Mouse (Mus musculus) splenic B cell, adult 2 months (primary cell): ENCODE measurements around the gene Dhx32.
A peak's percentile ranks its signal among the peaks of the same experiment; 100 is the strongest.

Experiments
- DNase-seq: peaks from one replicate; pipeline ENCODE4 v3.0.0-alpha.2; 2011; ENCODE audit warnings: low read depth, low spot score
- H3K27me3 ChIP-seq: 2 replicates; pipeline ENCODE4 v1.6.1; 2012; ENCODE audit warnings: mild to moderate bottlenecking, low read length, moderate library complexity, mixed read lengths; ENCODE audit not compliant: control insufficient read depth, poor library complexity, insufficient read depth, severe bottlenecking
- H3K36me3 ChIP-seq: 2 replicates; pipeline ENCODE4 v1.6.1; 2012; ENCODE audit warnings: mild to moderate bottlenecking, low read length, moderate library complexity, mixed read lengths; ENCODE audit not compliant: control insufficient read depth, poor library complexity, insufficient read depth, severe bottlenecking

Gene Dhx32

GRCm38 (mm10) chr7:133782717-133783435 is at the start of gene Dhx32:
Dhx32 (minus strand) TSS chr7:133782726.
- no peaks in the 10 kb centered on the region for H3K27me3 ChIP-seq
- H3K36me3 ChIP-seq, result no peaks in the 10 kb centered on the region
- peak; percentile 62 for DNase-seq

DNA sequence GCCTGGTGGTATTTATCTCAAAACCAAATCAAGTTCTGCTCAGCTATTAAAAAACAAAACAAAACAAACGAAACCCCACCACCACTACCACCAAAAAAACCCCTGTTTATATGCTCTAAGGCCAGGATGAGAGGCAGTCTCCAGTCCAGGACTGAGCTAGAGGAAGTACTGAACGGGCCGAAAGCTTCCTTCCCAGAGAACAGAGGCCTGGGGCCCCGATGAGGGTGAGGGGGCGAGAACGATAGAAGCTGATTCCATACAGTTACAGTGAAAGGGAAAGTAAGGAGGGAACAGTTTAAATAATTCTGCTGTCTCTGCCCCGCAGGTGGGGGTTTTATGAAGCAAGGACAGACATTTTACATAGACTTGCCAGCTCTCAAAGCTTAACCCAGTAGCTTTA is 47.1 kb upstream of the Dhx32 start:
- H3K36me3 ChIP-seq, result no peaks in the 10 kb centered on the region
- no peaks in the 10 kb centered on the region for H3K27me3 ChIP-seq
- no peak for DNase-seq

GRCm38 (mm10) chr7:133828514-133828913 is 46.0 kb upstream of the Dhx32 start:
- DNase-seq, result no peak
- H3K36me3 ChIP-seq, result no peaks in the 10 kb centered on the region

GRCm38 (mm10) chr7:133824579-133824978 is 42.1 kb upstream of the Dhx32 start:
- no peaks in the 10 kb centered on the region for H3K27me3 ChIP-seq
- peak; percentile 37 for DNase-seq
- no peaks in the 10 kb centered on the region for H3K36me3 ChIP-seq

More at GRCm38 (mm10) chr7:133828514-133828913, 46.0 kb upstream of the Dhx32 start:
- no peaks in the 10 kb centered on the region for H3K27me3 ChIP-seq

GRCm38 (mm10) chr7:133823751-133824150 is 41.2 kb upstream of the Dhx32 start:
- H3K27me3 ChIP-seq, result no peaks in the 10 kb centered on the region
- peak; percentile 2 for DNase-seq
- no peaks in the 10 kb centered on the region for H3K36me3 ChIP-seq

DNA sequence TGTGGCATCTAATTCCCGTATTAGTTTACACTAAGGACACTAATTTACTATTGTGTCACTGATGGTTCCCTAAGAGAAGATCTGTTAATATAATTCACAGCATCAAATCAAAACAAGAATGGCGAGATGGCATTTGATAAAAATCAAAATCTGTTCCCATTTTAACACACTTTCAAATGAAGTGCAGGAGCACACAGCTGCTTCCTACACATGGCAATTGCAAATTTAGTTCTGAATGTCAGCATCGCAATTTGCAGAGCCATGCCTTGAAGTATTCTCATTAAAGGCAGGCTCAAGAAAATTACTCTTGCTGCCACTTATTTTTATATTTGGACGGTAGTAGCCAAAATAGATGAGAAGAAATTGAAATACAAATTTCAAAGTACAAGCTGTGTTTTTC is 30.8 kb upstream of the Dhx32 start:
- Histone ChIP-seq H3K27me3 (no peaks in the 10 kb centered on the region), H3K36me3 (no peaks in the 10 kb centered on the region)
- DNase-seq, result no peak

DNA sequence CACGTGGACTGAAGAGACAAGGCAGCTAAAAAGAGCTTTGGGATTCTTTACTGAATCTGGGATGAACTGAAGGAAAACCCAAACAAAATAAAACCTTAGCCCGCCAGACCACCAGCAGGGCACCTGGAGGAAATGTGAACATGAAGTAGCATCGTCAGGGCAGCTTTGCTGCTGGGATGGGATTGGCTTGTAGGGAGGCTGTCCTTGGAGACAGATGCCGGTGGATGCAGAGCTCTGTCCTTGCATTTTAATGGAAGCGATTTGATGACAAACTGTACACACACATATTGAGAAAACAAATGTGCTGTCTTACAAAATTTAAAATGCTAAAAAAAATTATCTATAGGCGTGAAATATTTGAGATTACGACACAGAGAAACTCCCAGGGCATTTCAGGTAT is 30.4 kb upstream of the Dhx32 start:
- no peaks in the 10 kb centered on the region for H3K27me3 ChIP-seq
- H3K36me3 ChIP-seq, result no peaks in the 10 kb centered on the region
- DNase-seq, result no peak

DNA sequence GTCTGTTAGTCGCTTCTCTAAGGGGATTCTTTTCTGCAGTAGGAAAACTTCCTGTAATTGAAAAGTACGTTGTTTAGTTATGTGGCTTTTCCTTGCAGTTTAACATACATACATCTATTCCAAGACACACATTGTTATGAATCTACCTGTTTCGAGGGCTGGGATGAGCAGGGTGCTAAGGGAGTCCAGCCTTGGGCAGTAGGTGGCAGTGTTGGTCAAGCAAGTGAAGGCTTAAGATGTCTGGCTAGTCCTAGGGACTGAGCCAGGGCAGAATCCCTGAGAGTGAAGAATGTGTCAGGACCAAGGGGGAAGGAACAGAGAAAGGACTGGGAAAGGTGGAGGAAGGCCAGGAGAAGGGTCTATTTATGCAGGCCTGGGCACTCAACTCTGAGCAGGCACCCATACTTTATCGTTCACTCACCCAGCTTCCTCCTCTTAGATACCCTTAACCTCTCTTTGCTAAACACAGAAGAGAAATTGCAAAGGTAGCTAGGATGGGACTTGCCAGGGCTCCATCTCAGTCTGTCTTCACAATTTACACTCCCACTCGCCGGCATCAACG is 23.2 kb upstream of the Dhx32 start:
- Histone ChIP-seq H3K27me3 (no peaks in the 10 kb centered on the region), H3K36me3 (no peaks in the 10 kb centered on the region)
- peak; percentile 19 for DNase-seq

DNA sequence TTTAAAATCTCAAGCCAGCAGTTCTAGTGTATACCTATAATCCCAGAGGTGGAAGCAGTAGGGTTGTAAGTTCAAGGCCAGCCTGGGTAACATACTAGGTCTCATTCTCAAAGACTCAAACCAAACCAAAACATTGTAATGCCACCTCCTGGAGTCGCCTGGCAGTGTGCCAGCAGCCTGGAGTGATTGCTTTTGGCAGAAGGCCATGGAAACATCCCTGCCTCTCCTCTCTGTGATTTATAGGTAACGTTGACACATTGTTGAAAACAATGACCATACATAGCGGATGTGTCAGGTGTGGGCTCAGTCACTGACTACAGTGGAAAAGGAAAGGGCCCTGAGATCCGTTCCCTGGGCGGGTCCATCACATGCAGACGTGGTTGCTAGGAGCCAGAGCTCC is 19.3 kb upstream of the Dhx32 start:
- Histone ChIP-seq H3K27me3 (no peaks in the 10 kb centered on the region), H3K36me3 (no peaks in the 10 kb centered on the region)
- DNase-seq, result no peak

GRCm38 (mm10) chr7:133799928-133800327 is 17.4 kb upstream of the Dhx32 start:
- no peak for DNase-seq
- Histone ChIP-seq H3K36me3 (no peaks in the 10 kb centered on the region), H3K27me3 (no peaks in the 10 kb centered on the region)

- H3K27me3 ChIP-seq, result no peaks in the 10 kb centered on the region
- no peak for DNase-seq
Observed at GRCm38 (mm10) chr7:133794720-133795119, 12.2 kb upstream of the Dhx32 start.

GRCm38 (mm10) chr7:133793248-133794131 is 11.0 kb upstream of the Dhx32 start:
- no peaks in the 10 kb centered on the region for H3K36me3 ChIP-seq
- DNase-seq, result no peak
- no peaks in the 10 kb centered on the region for H3K27me3 ChIP-seq

More at GRCm38 (mm10) chr7:133794720-133795119, 12.2 kb upstream of the Dhx32 start:
- no peaks in the 10 kb centered on the region for H3K36me3 ChIP-seq

DNA sequence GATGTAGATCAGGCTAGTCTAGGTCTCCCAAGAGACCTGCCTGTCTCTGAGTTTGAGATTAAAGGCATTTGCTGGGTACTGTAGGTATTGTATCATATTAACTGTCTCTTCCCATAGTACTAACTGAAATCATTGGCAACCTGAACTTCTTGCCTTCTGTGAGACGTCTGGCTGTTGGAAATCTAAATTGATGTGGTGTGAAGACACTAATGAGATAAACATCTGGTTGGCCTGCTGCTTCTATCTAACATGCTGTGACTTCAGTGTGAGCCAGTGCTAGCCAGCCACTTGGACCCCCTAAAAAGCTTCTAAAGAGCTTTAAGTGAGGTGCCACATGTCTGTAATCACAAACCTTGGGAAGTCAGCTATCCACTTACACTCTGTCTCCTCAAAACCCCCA is 10.2 kb upstream of the Dhx32 start:
- DNase-seq, result no peak
- H3K36me3 ChIP-seq, result no peaks in the 10 kb centered on the region
- no peaks in the 10 kb centered on the region for H3K27me3 ChIP-seq

GRCm38 (mm10) chr7:133790608-133791229 is 8.2 kb upstream of the Dhx32 start:
- Histone ChIP-seq H3K36me3 (no peaks in the 10 kb centered on the region), H3K27me3 (no peaks in the 10 kb centered on the region)
- no peak for DNase-seq

- H3K27me3 ChIP-seq, result no peaks in the 10 kb centered on the region
- no peak for DNase-seq
- no peaks in the 10 kb centered on the region for H3K36me3 ChIP-seq
Observed at GRCm38 (mm10) chr7:133790171-133790570, 7.6 kb upstream of the Dhx32 start.
